Mouse (Mus musculus) CH12.LX (cell line): Measurements from ENCODE around the gene Irx2.

Experiments used
- BHLHE40 ChIP-seq: IDR thresholded peaks from 2 replicates; pipeline ENCODE4 v1.6.1; 2011; ENCODE audit warnings: mild to moderate bottlenecking, low read depth, low read length, improper control_type of control experiment
- CHD2 ChIP-seq: IDR thresholded peaks from 2 replicates; pipeline ENCODE4 v1.6.1; 2011; ENCODE audit warnings: low read length, improper control_type of control experiment
- CTCF ChIP-seq, 2 experiments: IDR thresholded peaks in 1 of 2; conservative IDR thresholded peaks in 1 of 2; 2 replicates each; pipeline ENCODE4 v1.5.1; 2011 to 2012; ENCODE audit warnings: low read depth in 2 of 2, low read length in 2 of 2, improper control_type of control experiment in 1 of 2, inconsistent platforms in 1 of 2, mild to moderate bottlenecking in 1 of 2, moderate library complexity in 1 of 2
- EP300 ChIP-seq: IDR thresholded peaks from 2 replicates; pipeline ENCODE4 v1.6.1; 2011; ENCODE audit warnings: low read length, improper control_type of control experiment
- ETS1 ChIP-seq: conservative IDR thresholded peaks from 2 replicates; pipeline ENCODE4 v1.6.1; 2012; ENCODE audit warnings: low read depth, mild to moderate bottlenecking, inconsistent platforms, low read length, improper control_type of control experiment, moderate library complexity
- GABPA ChIP-seq: IDR thresholded peaks from 2 replicates; pipeline ENCODE4 v1.6.1; 2012; ENCODE audit warnings: low read depth, low read length, improper control_type of control experiment, inconsistent platforms; ENCODE audit not compliant: insufficient replicate concordance
- MAFK ChIP-seq: IDR thresholded peaks from 2 replicates; pipeline ENCODE4 v1.6.1; 2011; ENCODE audit warnings: low read length, improper control_type of control experiment; ENCODE audit not compliant: insufficient replicate concordance
- MYC ChIP-seq: IDR thresholded peaks from 2 replicates; pipeline ENCODE4 v1.6.1; 2011; ENCODE audit warnings: low read depth, mild to moderate bottlenecking, improper control_type of control experiment, low read length
- TCF12 ChIP-seq: IDR thresholded peaks from 2 replicates; pipeline ENCODE4 v1.6.1; 2014; ENCODE audit warnings: low read depth, mild to moderate bottlenecking, inconsistent platforms, low read length, improper control_type of control experiment
- ZKSCAN1 ChIP-seq: IDR thresholded peaks from 2 replicates; pipeline ENCODE4 v1.6.1; 2012; ENCODE audit warnings: low read depth, inconsistent platforms, low read length, improper control_type of control experiment, borderline replicate concordance
- ZMIZ1 ChIP-seq: IDR thresholded peaks from 2 replicates; pipeline ENCODE4 v1.6.1; 2012; ENCODE audit warnings: low read depth, mild to moderate bottlenecking, inconsistent platforms, low read length, improper control_type of control experiment

DNA sequence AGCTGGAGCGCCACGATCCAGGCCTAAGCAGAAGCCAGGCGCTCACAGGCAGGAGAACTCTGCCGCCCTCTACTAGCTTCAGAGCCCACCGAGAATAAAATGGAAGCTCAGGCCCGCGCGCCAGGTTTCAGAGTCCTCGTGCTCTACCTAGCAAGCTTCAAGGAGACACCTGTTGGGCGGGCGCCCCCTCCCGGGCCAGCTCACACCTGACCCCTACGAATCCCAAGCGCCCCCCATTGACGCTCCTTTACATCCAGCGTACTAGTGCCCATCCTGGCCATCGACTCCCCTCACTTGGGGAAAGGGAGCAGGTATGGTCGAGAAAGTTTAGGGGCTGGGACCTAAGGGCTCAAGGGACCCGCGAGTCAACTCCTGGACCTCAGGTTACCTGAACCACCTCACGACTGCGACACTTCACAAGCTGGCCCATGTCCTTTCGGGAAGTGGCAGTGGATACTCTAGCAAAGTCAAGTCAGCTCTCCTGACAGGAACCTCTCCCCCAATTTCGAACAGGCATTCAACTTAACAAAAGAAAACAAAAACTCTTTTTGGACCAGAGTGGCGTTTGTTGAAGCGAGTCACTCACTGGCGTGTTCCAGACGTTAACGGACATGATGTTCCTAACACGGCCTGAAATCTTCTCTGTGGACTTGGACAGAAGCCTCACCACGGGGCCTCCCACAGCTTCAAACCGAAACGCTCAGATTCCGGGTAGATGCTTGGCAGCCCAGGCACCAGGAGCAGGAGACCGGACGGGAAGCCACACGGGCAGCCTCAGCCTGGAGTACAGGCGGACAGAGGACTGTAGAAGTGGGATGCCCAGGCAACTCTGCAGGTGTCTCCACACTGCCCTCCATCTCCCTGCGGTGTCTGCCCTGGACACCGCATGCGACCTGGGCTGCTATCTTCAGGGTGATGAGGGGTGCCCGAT lies 964 bp upstream of the Irx2 start:
- no peak for TF ChIP-seq MAFK
- no peak for TF ChIP-seq TCF12
- TF ChIP-seq EP300 = no peak
- TF ChIP-seq CTCF (conservative IDR thresholded peaks at IDR 0.05 in 1 of 2, IDR thresholded peaks at IDR 0.05 in 1 of 2; ENCODE audit: low read depth in 2 of 2, low read length in 2 of 2) = no peak
- TF ChIP-seq ZKSCAN1 = no peak
- no peak for TF ChIP-seq BHLHE40
- no peak for TF ChIP-seq CHD2
- no peak for TF ChIP-seq ZMIZ1
- no peak for TF ChIP-seq GABPA
- TF ChIP-seq ETS1 = no peak
- TF ChIP-seq MYC = no peak
